Mouse (Mus musculus) cortical plate, adult 2 months (tissue): ENCODE data around the gene Slc13a3. TPM values are rescaled to one million over a fixed set of nuclear protein-coding genes. Genes with fewer than 3 reads are reported as not detected.

Experiments
- H3K27ac ChIP-seq: fragments of 200-500 bp; 2 replicates; pipeline ENCODE4 v1.5.1; 2012; ENCODE audit warnings: low read length, control low read depth, inconsistent platforms; ENCODE audit not compliant: insufficient read depth
- H3K4me1 ChIP-seq: fragments of 200-500 bp; 2 replicates; pipeline ENCODE4 v1.6.1; 2011; ENCODE audit warnings: low read length; ENCODE audit not compliant: control insufficient read depth, insufficient read depth
- H3K4me3 ChIP-seq: fragments of 200-500 bp; 2 replicates; pipeline ENCODE4 v1.5.1; 2011; ENCODE audit warnings: mild to moderate bottlenecking, low read length, control low read depth; ENCODE audit not compliant: insufficient read depth
- CTCF ChIP-seq: fragments of 200-500 bp; IDR thresholded peaks from 2 replicates; pipeline ENCODE4 v1.5.1; 2011; ENCODE audit warnings: mild to moderate bottlenecking, control low read depth, low read length; ENCODE audit not compliant: insufficient read depth; ENCODE audit errors: extremely low read depth
- POLR2A ChIP-seq: fragments of 200-500 bp; IDR thresholded peaks from 2 replicates; pipeline ENCODE4 v1.6.1; 2011; ENCODE audit warnings: mild to moderate bottlenecking, low read length, control low read depth; ENCODE audit not compliant: insufficient read depth; ENCODE audit errors: extremely low read depth
- polyA plus RNA-seq: library from polyadenylated mRNA; depleted of rRNA; stranded (reverse); fragments of >200 nt; gene quantifications from 2 replicates; pipeline ENCODE4 v1.2.3, GENCODE M21; 2012

Gene Slc13a3
- polyA plus RNA-seq, 1 experiment, result 16.0 TPM

DNA sequence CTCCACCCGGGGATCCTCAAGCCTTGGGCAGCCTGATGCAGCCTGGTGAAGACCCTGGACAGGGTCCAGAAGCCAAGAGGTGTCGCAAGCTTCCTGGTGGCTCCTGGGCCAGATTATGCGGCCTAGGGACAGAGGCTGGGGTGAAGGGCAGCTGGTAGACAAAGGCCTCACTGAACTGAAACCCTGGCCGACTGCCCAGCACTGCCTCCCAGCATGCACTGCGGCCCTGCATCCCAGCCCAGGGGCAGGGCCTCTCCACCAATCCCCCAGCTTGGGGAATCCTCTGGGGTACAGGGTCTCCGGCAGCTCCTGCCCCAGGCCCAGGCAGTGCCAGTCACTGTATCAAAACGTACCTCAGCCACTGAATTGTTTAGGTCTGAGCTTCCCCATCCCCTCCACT is 55.7 kb downstream of the Slc13a3 start:
- H3K27ac ChIP-seq, result peak overlapping the region; percentile 57; the same call in 1 of the 2 replicates

DNA sequence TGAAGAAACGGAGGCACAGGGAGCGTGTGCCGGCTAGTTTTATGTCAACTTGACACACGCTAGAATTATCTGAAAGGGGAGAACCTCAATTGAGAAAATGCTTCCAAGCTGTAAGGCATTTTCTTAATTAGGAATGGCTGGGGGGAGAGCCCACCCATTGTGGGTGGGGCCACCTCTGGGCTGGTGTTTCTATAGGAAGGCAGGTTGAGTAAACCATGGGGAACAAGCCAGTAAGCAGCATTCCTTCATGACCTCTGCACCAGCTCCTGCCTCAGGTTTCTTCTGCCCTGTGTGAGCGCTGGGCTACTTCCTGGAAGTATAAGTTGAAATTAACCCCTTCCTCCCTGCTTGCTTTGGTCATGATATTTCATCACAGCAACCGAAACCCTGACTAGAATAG is 57.2 kb downstream of the Slc13a3 start:
- H3K4me3 ChIP-seq, result no peak overlapping the region
- no peak for TF ChIP-seq CTCF
- no peak for TF ChIP-seq POLR2A
- no peak overlapping the region for H3K27ac ChIP-seq
- H3K4me1 ChIP-seq, result no peaks in the 10 kb centered on the region

More for the DNA sequence above, 55.7 kb downstream of the Slc13a3 start:
- Histone ChIP-seq H3K4me3 (no peak overlapping the region), H3K4me1 (no peaks in the 10 kb centered on the region)
- TF ChIP-seq POLR2A (no peak), CTCF (no peak)

DNA sequence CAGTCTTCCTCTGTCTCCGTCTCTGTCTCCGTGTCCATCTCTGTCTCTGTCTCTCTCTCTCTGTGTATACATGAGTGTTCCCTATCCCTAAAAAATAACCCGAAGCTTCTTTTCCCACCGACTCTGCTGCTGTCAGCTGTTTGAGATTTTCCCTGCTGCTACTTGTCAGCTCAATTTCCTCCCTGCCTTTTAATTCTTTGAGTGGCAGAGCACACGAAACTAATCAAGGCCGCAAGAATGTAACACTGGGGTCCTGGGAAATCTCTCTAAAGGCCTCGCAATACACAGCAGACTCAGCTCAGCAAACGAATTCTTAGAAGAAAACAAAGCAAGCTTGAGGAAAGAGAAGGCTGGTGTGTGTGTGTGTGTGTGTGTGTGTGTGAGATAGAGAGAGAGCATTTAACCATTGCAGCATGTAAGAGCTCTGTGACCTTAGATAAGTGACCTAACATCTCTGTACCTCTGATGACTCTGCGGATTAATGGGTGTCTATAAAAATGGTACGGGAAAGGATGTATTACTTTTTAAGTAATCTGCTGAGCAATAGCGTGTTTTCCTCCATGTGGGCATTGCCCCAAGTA is 57.8 kb downstream of the Slc13a3 start:
- H3K4me1 ChIP-seq, result no peaks in the 10 kb centered on the region
- H3K27ac ChIP-seq, result no peak overlapping the region
- no peak overlapping the region for H3K4me3 ChIP-seq
- TF ChIP-seq CTCF (no peak), POLR2A (no peak)

DNA sequence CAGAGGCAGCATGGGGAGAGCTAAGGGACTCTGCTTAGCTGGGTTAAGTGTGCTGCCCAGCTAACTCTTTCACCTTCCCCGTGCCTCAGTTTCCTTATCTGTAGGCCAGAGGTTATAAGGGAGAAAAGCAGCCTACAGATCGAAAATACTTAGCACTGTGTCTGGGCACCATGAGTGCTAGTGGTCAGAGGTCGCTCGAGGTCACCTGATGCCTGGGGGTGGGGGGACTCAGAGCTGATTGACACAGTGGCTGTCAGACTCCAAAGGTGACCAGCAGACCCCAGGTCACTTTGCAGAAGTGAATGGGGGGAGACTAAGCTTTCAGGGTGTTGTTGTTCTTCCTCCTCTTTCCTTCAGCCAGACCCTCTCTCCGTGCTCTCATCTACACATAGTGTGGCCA is 58.7 kb downstream of the Slc13a3 start:
- Histone ChIP-seq H3K27ac (no peak overlapping the region), H3K4me1 (no peaks in the 10 kb centered on the region), H3K4me3 (no peak overlapping the region)
- TF ChIP-seq CTCF (no peak), POLR2A (no peak)

DNA sequence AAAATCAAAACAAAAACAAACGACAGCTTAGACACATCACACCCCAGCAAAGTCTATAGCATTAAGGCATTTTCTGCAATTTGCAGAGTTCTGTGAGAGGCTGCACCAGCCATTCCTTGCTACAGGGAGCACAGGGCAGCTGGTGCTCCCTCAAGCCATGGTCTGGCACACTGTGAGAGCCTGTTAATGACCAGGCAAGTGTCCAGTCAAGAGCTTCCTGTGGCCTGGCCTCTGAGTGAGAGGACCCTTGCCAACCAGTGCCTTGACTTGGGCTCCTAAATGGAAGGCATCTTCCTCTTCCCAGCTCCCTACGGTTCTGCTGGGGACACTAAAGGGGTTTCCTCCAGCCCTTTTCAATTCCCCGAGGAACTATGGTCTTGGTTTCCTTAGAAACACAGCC is 59.1 kb downstream of the Slc13a3 start:
- Histone ChIP-seq H3K27ac (no peak overlapping the region), H3K4me1 (no peaks in the 10 kb centered on the region), H3K4me3 (no peak overlapping the region)
- no peak for TF ChIP-seq CTCF
- no peak for TF ChIP-seq POLR2A

DNA sequence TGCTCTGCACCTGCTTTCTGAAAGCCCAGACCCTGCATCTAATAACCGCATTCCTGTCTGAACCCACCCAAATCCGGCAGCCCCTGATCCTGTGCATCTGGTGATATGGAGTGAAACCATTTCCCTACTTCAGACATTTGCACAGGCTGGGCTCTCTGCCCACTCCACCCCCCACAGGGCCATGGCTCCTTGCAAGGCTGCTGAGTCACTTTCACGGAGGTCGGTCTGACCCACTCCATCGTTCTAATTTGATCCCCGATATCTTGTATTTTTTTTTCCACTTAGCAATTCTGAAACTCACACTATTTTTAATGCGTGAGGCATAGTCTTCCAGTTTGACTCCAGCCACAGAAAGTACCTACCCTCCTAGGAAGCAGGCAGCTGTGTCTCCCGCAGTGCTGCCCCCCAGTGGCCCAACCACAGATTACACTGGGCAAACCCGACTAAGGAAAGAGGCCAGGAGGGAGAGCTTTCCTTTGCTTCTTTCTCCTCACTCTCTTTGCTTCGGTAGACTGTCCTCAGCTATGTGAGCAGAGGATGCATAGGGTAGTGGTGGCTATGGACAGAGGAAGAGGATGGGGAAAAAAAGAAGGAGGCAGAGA is 65.2 kb downstream of the Slc13a3 start:
- TF ChIP-seq POLR2A, result no peak
- peak; percentile 63 for TF ChIP-seq CTCF
- Histone ChIP-seq H3K4me1 (peaks cover 2% of the 10 kb centered on the region; the same call in 1 of the 2 replicates), H3K27ac (no peak overlapping the region), H3K4me3 (no peak overlapping the region)

DNA sequence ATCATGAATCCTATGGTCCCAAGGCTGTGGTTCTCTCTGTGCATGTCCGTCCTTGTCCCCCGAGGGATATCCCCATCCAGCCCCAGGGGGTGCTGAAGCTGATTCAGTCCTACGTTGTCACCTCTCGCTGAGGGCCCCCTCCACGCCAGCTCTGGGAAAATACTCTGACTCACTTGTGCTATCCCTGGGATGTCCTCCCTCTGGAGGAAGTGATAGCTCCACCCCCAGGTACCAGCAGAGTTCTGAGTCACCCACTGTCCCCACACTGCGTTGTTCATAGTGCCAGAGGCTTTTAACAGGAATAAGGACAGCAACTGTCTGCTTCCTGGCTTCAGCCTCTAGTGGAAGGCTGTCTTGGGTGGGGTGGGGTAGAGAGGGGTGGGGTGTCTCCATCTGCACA is 67.7 kb downstream of the Slc13a3 start:
- TF ChIP-seq POLR2A, result no peak
- TF ChIP-seq CTCF, result no peak
- Histone ChIP-seq H3K4me1 (peaks cover 2% of the 10 kb centered on the region; the same call in 1 of the 2 replicates), H3K4me3 (no peak overlapping the region), H3K27ac (no peak overlapping the region)

DNA sequence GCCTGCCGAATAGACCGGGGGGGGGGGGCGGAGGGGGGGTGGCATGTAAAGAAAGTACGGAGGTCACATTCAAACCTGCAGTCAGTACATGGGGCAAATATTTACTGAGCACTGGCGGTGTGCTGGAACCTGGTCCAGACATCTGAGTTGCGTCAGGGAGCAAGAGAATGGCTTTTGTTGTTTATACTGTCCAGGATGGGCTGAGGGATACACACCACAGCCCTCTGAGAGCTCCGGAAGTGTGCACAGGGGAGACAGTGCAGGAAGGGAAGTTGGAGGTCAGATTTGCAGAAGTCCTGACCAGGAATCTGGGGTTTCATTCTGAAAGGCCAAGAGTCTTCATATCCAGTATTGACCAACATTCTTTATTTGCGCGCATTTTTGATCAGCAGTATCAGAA is 68.1 kb downstream of the Slc13a3 start:
- TF ChIP-seq CTCF (no peak), POLR2A (no peak)
- no peak overlapping the region for H3K4me3 ChIP-seq
- H3K27ac ChIP-seq, result no peak overlapping the region
- peaks cover 2% of the 10 kb centered on the region; the same call in 1 of the 2 replicates for H3K4me1 ChIP-seq

DNA sequence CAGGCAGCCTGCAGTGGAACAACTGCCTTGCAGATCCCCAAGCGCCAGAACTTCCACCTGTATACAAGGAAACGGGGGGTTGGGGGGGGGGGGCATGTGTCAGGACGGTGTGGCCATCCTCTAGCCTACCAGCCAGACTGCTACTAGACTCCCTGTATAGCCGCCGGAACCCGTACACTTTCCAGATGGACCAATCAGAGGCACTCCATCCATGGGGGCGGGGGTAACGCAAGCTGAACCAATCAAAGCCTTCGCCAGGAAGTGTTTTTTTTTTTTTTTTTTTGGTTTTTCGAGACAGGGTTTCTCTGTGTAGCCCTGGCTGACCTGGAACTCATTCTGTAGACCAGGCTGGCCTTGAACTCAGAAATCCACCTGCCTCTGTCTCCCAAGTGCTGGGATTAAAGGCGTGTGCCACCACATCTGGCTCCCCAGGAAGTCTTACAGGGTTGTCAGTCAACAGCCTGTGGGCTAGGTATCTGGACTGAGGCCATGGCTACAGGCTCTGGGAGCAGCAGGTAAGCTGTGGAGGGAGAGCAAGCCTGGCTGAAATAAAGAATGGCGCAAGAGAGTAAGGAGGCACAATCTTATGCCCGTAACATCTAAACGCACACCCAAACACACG is 74.8 kb downstream of the Slc13a3 start:
- no peaks in the 10 kb centered on the region for H3K4me1 ChIP-seq
- H3K27ac ChIP-seq, result no peak overlapping the region; the same call in 1 of the 2 replicates
- no peak for TF ChIP-seq CTCF
- TF ChIP-seq POLR2A, result no peak

More for the DNA sequence above, 74.8 kb downstream of the Slc13a3 start:
- H3K4me3 ChIP-seq, result no peak overlapping the region
